7 mouse cellular contexts compared by ENCODE assay signal in genomic region chr16:17529981-17530586, GRCm38 (mm10). TPM values are rescaled to one million over a fixed set of nuclear protein-coding genes. Genes with fewer than 3 reads are reported as not detected.
DNase-seq lines count a peak whose midpoint lies in the region; ATAC-seq lines count a peak whose summit lies in the region.

No protein-coding gene starts in this region.

- ATAC-seq in lung, embryonic 16.5 days (ENCODE audit: low read depth) = 0 out of 2 replicates have a peak, but pooled peaks have one; percentile 2
- ATAC-seq in erythroid progenitor cell, adult 5-6 weeks (replicated peaks; ENCODE audit: low FRiP score, poor library complexity, severe bottlenecking) = peak; percentile 39; the same call in 1 of the 2 replicates
- ATAC-seq in kidney, embryonic 15.5 days (replicated peaks; ENCODE audit: low FRiP score) = 0 out of 2 replicates have a peak, but pooled peaks have one; percentile 2
- ATAC-seq in midbrain, embryonic 12.5 days (ENCODE audit: low FRiP score, low read depth) = no peak; the same call in 1 of the 2 replicates

- peaks cover 30% of the 10 kb centered on the region for H3K36me3 ChIP-seq in lung, embryonic 16.5 days (ENCODE audit: control insufficient read depth, insufficient read depth, low read length)
- H3K36me3 ChIP-seq in kidney, embryonic 15.5 days = peaks cover 46% of the 10 kb centered on the region
- H3K36me3 ChIP-seq in midbrain, embryonic 12.5 days = peaks cover 39% of the 10 kb centered on the region

- DNase-seq in lung, postnatal 14 days = no peak
- DNase-seq in T-cell, adult 2 months (ENCODE audit: low spot score) = no peak
- no peak for DNase-seq in urinary bladder, postnatal 14 days (ENCODE audit: low spot score)

- peak overlapping the region; percentile 96 for H3K27ac ChIP-seq in lung, embryonic 16.5 days (ENCODE audit: low read length)
- peak overlapping the region; percentile 98 for H3K27ac ChIP-seq in kidney, embryonic 15.5 days
- H3K27ac ChIP-seq in midbrain, embryonic 12.5 days (replicated peaks) = peak overlapping the region; percentile 94

- no peaks in the 10 kb centered on the region for H3K27me3 ChIP-seq in lung, embryonic 16.5 days (ENCODE audit: control insufficient read depth, insufficient read depth, low read depth, low read length)
- H3K27me3 ChIP-seq in kidney, embryonic 15.5 days = no peaks in the 10 kb centered on the region
- no peaks in the 10 kb centered on the region for H3K27me3 ChIP-seq in midbrain, embryonic 12.5 days

- H3K4me2 ChIP-seq in lung, embryonic 16.5 days (ENCODE audit: low read depth, low read length) = peak overlapping the region; percentile 95
- H3K4me2 ChIP-seq in kidney, embryonic 15.5 days = peak overlapping the region; percentile 79
- peak overlapping the region; percentile 88 for H3K4me2 ChIP-seq in midbrain, embryonic 12.5 days (replicated peaks)

- WGBS in lung, embryonic 16.5 days = 11% methylated on average over 17 of the region's 17 CpGs
- WGBS in kidney, embryonic 15.5 days = 13% methylated on average over 17 of the region's 17 CpGs
- WGBS in midbrain, embryonic 12.5 days = 19% methylated on average over 17 of the region's 17 CpGs

- peak overlapping the region; percentile 56 for H3K4me3 ChIP-seq in lung, embryonic 16.5 days (ENCODE audit: low read length)
- peak overlapping the region; percentile 79 for H3K4me3 ChIP-seq in kidney, embryonic 15.5 days (replicated peaks)
- H3K4me3 ChIP-seq in midbrain, embryonic 12.5 days = peak overlapping the region; percentile 71

- no peaks in the 10 kb centered on the region for H3K9me3 ChIP-seq in lung, embryonic 16.5 days (ENCODE audit: control insufficient read depth, low read length)
- H3K9me3 ChIP-seq in kidney, embryonic 15.5 days (replicated peaks) = no peaks in the 10 kb centered on the region
- no peaks in the 10 kb centered on the region for H3K9me3 ChIP-seq in midbrain, embryonic 12.5 days

- H3K4me1 ChIP-seq in lung, embryonic 16.5 days (replicated peaks; ENCODE audit: control insufficient read depth, insufficient read depth, low read length) = peaks cover 16% of the 10 kb centered on the region
- peaks cover 25% of the 10 kb centered on the region for H3K4me1 ChIP-seq in kidney, embryonic 15.5 days
- H3K4me1 ChIP-seq in midbrain, embryonic 12.5 days = peaks cover 22% of the 10 kb centered on the region

- peak overlapping the region; percentile 90 for H3K9ac ChIP-seq in lung, embryonic 16.5 days (ENCODE audit: low read length)
- H3K9ac ChIP-seq in kidney, embryonic 15.5 days = peak overlapping the region; percentile 78
- H3K9ac ChIP-seq in midbrain, embryonic 12.5 days (replicated peaks) = peak overlapping the region; percentile 86

RNA-seq across cellular contexts. Expression of gene Thap7, which starts 0.9 kb away (rescaled TPM):
- 53.0 and 59.5 TPM in 2 replicates for polyA plus RNA-seq in lung, embryonic 16.5 days (2015; fragmentation: Nextera tagmentation; extraction: Ambion mirVana)
- total RNA-seq in erythroid progenitor cell, adult 5-6 weeks (2015; ENCODE audit: low replicate concordance) = 9.6 and 24.1 TPM in 2 replicates
- 10.8 and 16.3 TPM in 2 replicates for total RNA-seq in erythroid progenitor cell, adult 5-6 weeks (2017; ENCODE audit: low replicate concordance)
- polyA plus RNA-seq in kidney, embryonic 15.5 days (2015; fragmentation: Nextera tagmentation; extraction: Ambion mirVana) = 51.9 and 55.2 TPM in 2 replicates
- 53.1 and 61.2 TPM in 2 replicates for polyA plus RNA-seq in midbrain, embryonic 12.5 days (2016; fragmentation: Nextera tagmentation; extraction: Ambion mirVana)

RNA-seq across cellular contexts. Expression of gene Lztr1, which starts 21.6 kb away (rescaled TPM):
- 75.6 and 85.6 TPM in 2 replicates for polyA plus RNA-seq in lung, embryonic 16.5 days (2015; fragmentation: Nextera tagmentation; extraction: Ambion mirVana)
- 15.5 and 43.6 TPM in 2 replicates for total RNA-seq in erythroid progenitor cell, adult 5-6 weeks (2015; ENCODE audit: low replicate concordance)
- 33.1 and 54.4 TPM in 2 replicates for total RNA-seq in erythroid progenitor cell, adult 5-6 weeks (2017; ENCODE audit: low replicate concordance)
- polyA plus RNA-seq in kidney, embryonic 15.5 days (2015; fragmentation: Nextera tagmentation; extraction: Ambion mirVana) = 83.3 and 96.0 TPM in 2 replicates
- polyA plus RNA-seq in midbrain, embryonic 12.5 days (2016; fragmentation: Nextera tagmentation; extraction: Ambion mirVana) = 107 and 118 TPM in 2 replicates

RNA-seq across cellular contexts. Expression of gene Lrrc74b, which starts 31.0 kb away (rescaled TPM):
- polyA plus RNA-seq in lung, embryonic 16.5 days (2015; fragmentation: Nextera tagmentation; extraction: Ambion mirVana) = 3.0 and 4.8 TPM in 2 replicates
- total RNA-seq in erythroid progenitor cell, adult 5-6 weeks (2015; ENCODE audit: low replicate concordance) = not detected in 2 replicates
- total RNA-seq in erythroid progenitor cell, adult 5-6 weeks (2017; ENCODE audit: low replicate concordance) = not detected in 2 replicates
- polyA plus RNA-seq in kidney, embryonic 15.5 days (2015; fragmentation: Nextera tagmentation; extraction: Ambion mirVana) = 0.23 and 0.24 TPM in 2 replicates
- polyA plus RNA-seq in midbrain, embryonic 12.5 days (2016; fragmentation: Nextera tagmentation; extraction: Ambion mirVana) = 0.27 and 0.40 TPM in 2 replicates

RNA-seq across cellular contexts. Expression of gene P2rx6, which starts 31.6 kb away (rescaled TPM):
- polyA plus RNA-seq in lung, embryonic 16.5 days (2015; fragmentation: Nextera tagmentation; extraction: Ambion mirVana) = 1.3 and 1.5 TPM in 2 replicates
- not detected in 2 replicates for total RNA-seq in erythroid progenitor cell, adult 5-6 weeks (2015; ENCODE audit: low replicate concordance)
- total RNA-seq in erythroid progenitor cell, adult 5-6 weeks (2017; ENCODE audit: low replicate concordance) = not detected in 2 replicates
- polyA plus RNA-seq in kidney, embryonic 15.5 days (2015; fragmentation: Nextera tagmentation; extraction: Ambion mirVana) = 0.82 and 1.2 TPM in 2 replicates
- polyA plus RNA-seq in midbrain, embryonic 12.5 days (2016; fragmentation: Nextera tagmentation; extraction: Ambion mirVana) = 0.80 and 1.4 TPM in 2 replicates

RNA-seq across cellular contexts. Expression of gene Aifm3, which starts 40.7 kb away (rescaled TPM):
- polyA plus RNA-seq in lung, embryonic 16.5 days (2015; fragmentation: Nextera tagmentation; extraction: Ambion mirVana) = 4.1 and 6.5 TPM in 2 replicates
- not detected in 2 replicates for total RNA-seq in erythroid progenitor cell, adult 5-6 weeks (2015; ENCODE audit: low replicate concordance)
- not detected in 2 replicates for total RNA-seq in erythroid progenitor cell, adult 5-6 weeks (2017; ENCODE audit: low replicate concordance)
- polyA plus RNA-seq in kidney, embryonic 15.5 days (2015; fragmentation: Nextera tagmentation; extraction: Ambion mirVana) = 1.8 and 2.1 TPM in 2 replicates
- 4.0 and 7.8 TPM in 2 replicates for polyA plus RNA-seq in midbrain, embryonic 12.5 days (2016; fragmentation: Nextera tagmentation; extraction: Ambion mirVana)
